Mouse (Mus musculus) embryonic facial prominence, embryonic 13.5 days (tissue): ENCODE measurements around the gene Vmn1r215. TPM values are rescaled to one million over a fixed set of nuclear protein-coding genes. Genes with fewer than 3 reads are reported as not detected.
"Not testable (repeated sequence)": the region's sequence is repeated elsewhere in the genome, so short reads cannot be mapped to it uniquely, and the experiment has no call there.

Experiments
- ATAC-seq: fragments of 200-750 bp; cut with Nextera tagmentation; 2 replicates; pipeline ENCODE4 v1.8.0; 2017; ENCODE audit warnings: low read depth; ENCODE audit not compliant: insufficient number of reproducible peaks, insufficient read depth, low FRiP score, low TSS enrichment
- H3K27ac ChIP-seq: fragments of 300-500 bp; sonication (generic); 2 replicates; pipeline ENCODE4 v1.5.1; 2015; ENCODE audit warnings: moderate library complexity, mild to moderate bottlenecking, inconsistent platforms
- H3K27me3 ChIP-seq: fragments of 300-500 bp; sonication (generic); 2 replicates; pipeline ENCODE4 v1.6.1; 2015; ENCODE audit warnings: mild to moderate bottlenecking, inconsistent platforms
- H3K36me3 ChIP-seq: fragments of 300-500 bp; sonication (generic); 2 replicates; pipeline ENCODE4 v1.6.1; 2015; ENCODE audit warnings: mild to moderate bottlenecking, inconsistent platforms
- H3K4me1 ChIP-seq: fragments of 300-500 bp; sonication (generic); 2 replicates; pipeline ENCODE4 v1.6.1; 2015; ENCODE audit warnings: inconsistent platforms
- H3K4me2 ChIP-seq: fragments of 300-500 bp; sonication (generic); 2 replicates; pipeline ENCODE4 v1.6.1; 2015; ENCODE audit warnings: moderate library complexity, mild to moderate bottlenecking, inconsistent platforms
- H3K4me3 ChIP-seq: fragments of 300-500 bp; sonication (generic); 2 replicates; pipeline ENCODE4 v1.5.1; 2015; ENCODE audit warnings: mild to moderate bottlenecking, inconsistent platforms
- H3K9ac ChIP-seq: fragments of 300-500 bp; sonication (generic); 2 replicates; pipeline ENCODE4 v1.6.1; 2015; ENCODE audit warnings: mild to moderate bottlenecking, inconsistent platforms
- H3K9me3 ChIP-seq: fragments of 300-500 bp; sonication (generic); 2 replicates; pipeline ENCODE4 v1.6.1; 2016; ENCODE audit warnings: inconsistent platforms
- WGBS: fragments of 180-500 bp; shearing (Covaris S2); methylation state at CpG from one replicate; pipeline ENCODE4 v1.1.7; 2015; ENCODE audit warnings: mixed read lengths; 5-methylcytosine and 5-hydroxymethylcytosine counted together
- polyA plus RNA-seq: library from polyadenylated mRNA; unstranded; fragments of >200 nt; fragmentation: Nextera tagmentation; extraction: Ambion mirVana; gene quantifications from 2 replicates; pipeline ENCODE4 v1.2.1, GENCODE M21; 2015

The Vmn1r215 gene
- not detected in 2 replicates for polyA plus RNA-seq

DNA sequence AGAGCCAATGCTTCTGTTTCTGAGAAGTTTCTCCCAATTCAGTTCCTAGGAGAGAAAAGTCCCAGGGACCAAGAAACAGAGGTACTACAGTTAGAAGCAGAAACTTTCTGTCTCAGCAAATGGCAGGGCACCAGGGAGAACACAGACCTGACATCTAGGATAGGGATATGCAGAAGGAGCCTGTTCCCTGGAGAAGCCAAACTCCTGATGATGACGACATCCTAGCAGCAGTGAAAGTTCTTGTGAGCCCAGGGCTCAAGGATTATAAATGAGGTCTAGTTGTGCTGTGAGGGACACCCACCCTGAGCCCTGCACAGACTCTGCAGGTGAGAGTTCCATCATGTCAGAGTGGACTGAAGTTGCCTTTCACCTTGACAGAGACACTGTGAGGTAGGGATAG lies at the start of gene Vmn1r215:
Gene Vmn1r215, plus strand, starts transcription at position 301 of the 400 bp plus-strand sequence.
- Histone ChIP-seq H3K9me3 (no peaks in the 10 kb centered on the region), H3K4me1 (no peaks in the 10 kb centered on the region), H3K4me3 (no peak within 1 kb of the TSS), H3K4me2 (no peak within 1 kb of the TSS), H3K36me3 (no peaks in the 10 kb centered on the region), H3K9ac (no peak within 1 kb of the TSS), H3K27ac (no peak within 1 kb of the TSS), H3K27me3 (no peaks in the 10 kb centered on the region)
- ATAC-seq, result no peak
- 73% methylated on average over 1 of the region's 1 CpGs for WGBS

DNA sequence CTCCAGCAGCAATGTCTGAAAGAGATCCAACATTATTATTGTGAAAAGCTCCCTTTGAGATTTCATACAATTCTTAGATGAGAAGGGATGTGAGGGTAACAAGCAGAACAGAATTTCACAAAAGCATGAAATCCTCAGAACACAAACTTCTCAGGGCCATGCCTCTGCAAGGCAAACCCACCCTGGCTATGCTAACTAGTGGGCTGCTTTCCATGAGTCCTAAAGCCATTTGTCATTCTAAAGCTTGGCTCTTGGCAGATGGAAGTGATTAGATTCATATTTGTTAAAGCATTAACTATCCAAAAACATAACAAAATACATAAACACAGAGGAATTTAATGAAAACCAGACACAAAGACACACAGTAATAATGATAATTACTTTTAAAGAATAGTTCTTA lies 49.7 kb upstream of the Vmn1r215 start:
- Histone ChIP-seq H3K36me3 (no peaks in the 10 kb centered on the region), H3K9ac (no peak overlapping the region), H3K4me3 (no peak overlapping the region), H3K27me3 (no peaks in the 10 kb centered on the region), H3K9me3 (no peaks in the 10 kb centered on the region), H3K27ac (no peak overlapping the region), H3K4me1 (no peaks in the 10 kb centered on the region), H3K4me2 (no peak overlapping the region)
- no peak for ATAC-seq

DNA sequence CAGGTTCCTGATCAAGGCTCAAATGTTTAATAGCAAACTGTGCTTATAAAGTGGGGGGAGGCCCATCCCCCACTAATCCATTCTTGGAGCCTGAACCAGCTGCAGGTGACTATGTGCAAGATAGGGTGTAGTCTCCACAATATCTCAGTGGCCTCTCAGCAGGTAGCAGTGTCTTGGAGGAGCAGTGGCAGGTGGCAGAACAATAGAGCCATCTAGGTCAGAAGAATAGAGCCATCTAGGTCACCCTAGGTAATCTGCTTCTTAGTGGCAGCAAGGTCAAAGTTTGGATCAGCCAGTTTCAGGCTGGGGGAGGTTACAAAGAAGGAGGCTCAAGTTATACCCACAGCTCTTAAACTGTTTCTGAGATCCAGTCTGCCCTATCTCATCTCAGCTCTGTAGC lies 43.0 kb upstream of the Vmn1r215 start:
- Histone ChIP-seq H3K4me3 (no peak overlapping the region), H3K4me1 (no peaks in the 10 kb centered on the region), H3K9ac (no peak overlapping the region), H3K27me3 (no peaks in the 10 kb centered on the region), H3K27ac (no peak overlapping the region), H3K36me3 (no peaks in the 10 kb centered on the region), H3K9me3 (no peaks in the 10 kb centered on the region), H3K4me2 (no peak overlapping the region)
- ATAC-seq, result no peak

DNA sequence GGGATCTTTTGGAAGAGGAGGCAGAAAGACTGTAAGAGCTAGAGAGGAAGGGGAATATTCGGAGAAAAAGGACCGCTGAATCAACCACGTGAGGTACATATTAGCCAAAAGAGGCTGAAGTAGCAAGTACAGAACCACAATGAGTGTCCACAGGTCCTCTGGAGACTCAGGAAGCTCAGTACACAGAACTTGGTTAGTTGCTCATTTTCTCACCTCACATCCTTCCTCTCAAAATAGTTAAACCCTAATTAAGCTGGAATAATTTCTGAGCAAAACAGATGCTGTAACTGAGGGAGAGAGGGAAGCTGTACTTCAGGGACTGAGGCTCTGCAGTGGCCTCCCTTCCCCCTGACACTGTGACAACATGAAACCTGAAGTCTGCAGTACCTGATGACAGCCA lies 37.7 kb upstream of the Vmn1r215 start, which contains the start of gene Vmn1r214:
Gene Vmn1r214, plus strand, starts transcription at position 301 of the 400 bp plus-strand sequence.
- H3K27ac ChIP-seq, result no peak within 1 kb of the TSS
- no peak for ATAC-seq
- WGBS, result 88% methylated on average over 3 of the region's 3 CpGs
- no peaks in the 10 kb centered on the region for H3K27me3 ChIP-seq
- H3K4me3 ChIP-seq, result no peak within 1 kb of the TSS
- no peaks in the 10 kb centered on the region for H3K36me3 ChIP-seq
- H3K4me2 ChIP-seq, result no peak within 1 kb of the TSS
- H3K4me1 ChIP-seq, result no peaks in the 10 kb centered on the region
- no peak within 1 kb of the TSS for H3K9ac ChIP-seq
- H3K9me3 ChIP-seq, result no peaks in the 10 kb centered on the region

DNA sequence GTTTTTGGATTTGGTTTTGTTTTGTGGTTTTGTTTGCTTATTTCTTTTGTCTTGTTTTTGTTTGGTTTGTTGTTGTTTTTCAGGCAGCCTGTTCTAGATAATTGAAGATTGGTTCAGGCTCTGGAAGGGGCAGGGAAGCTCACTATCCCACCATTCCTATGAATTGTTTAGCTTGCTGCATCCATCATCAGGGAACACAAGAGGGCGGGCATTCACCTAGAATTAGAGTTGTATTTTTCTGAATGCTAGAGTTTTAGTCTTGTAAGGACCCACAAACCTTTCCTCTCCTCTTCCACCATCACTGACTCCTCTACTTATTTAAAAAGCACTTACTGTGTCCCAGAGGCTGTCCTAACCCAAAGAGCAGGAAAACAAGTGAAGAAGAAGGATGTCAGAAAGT lies 10.0 kb upstream of the Vmn1r215 start:
- Histone ChIP-seq H3K4me2 (no peak overlapping the region), H3K9me3 (no peaks in the 10 kb centered on the region), H3K9ac (no peak overlapping the region), H3K4me3 (no peak overlapping the region), H3K27ac (no peak overlapping the region), H3K4me1 (no peaks in the 10 kb centered on the region), H3K36me3 (no peaks in the 10 kb centered on the region), H3K27me3 (no peaks in the 10 kb centered on the region)
- no peak for ATAC-seq
- 48% methylated on average over 1 of the region's 1 CpGs for WGBS

DNA sequence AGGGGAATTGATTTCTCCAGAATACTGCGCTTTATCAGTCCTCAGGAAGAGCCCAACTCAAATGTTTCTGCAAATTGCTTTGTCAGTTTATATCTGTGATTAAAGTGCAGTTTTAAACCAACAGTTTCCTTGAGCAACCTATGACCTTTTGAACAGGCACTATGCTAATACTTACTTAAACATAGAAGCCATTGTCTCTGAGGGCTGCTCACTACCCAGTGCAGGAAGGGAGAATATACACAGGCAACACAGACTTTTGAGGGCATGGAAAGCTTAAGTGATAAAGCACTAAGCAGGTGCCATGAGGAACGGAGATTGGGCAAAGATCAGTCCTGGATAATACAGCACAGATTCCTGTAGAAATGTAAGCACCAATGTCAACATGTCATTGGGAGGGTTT lies 1.5 kb downstream of the Vmn1r215 start:
- no peak overlapping the region for H3K27ac ChIP-seq
- H3K36me3 ChIP-seq, result no peaks in the 10 kb centered on the region
- 81% methylated on average over 2 of the region's 2 CpGs for WGBS
- H3K27me3 ChIP-seq, result no peaks in the 10 kb centered on the region
- no peak for ATAC-seq
- H3K9ac ChIP-seq, result no peak overlapping the region
- no peaks in the 10 kb centered on the region for H3K4me1 ChIP-seq
- no peak overlapping the region for H3K4me2 ChIP-seq
- H3K4me3 ChIP-seq, result no peak overlapping the region
- no peaks in the 10 kb centered on the region for H3K9me3 ChIP-seq

DNA sequence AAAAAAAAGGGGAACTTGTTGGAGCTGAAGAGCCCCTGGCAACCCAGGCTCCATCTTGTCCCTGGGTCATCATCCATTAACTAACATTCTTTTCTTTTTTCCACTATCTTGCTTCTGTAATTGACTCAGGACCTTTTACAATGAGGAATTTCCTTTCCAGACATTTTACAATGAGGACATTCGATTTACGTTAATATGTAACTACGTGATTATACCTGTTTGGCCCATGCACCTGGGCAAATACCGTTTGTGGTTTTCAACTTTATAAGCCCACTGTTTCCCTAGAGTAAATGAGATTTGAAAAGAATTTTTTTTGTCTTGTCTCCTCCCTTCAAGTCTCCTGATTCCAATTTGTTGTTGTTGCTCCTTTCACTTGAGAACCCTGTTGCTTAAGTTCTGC lies 26.6 kb downstream of the Vmn1r215 start:
- ATAC-seq, result no peak
- WGBS, result 88% methylated on average over 4 of the region's 4 CpGs

DNA sequence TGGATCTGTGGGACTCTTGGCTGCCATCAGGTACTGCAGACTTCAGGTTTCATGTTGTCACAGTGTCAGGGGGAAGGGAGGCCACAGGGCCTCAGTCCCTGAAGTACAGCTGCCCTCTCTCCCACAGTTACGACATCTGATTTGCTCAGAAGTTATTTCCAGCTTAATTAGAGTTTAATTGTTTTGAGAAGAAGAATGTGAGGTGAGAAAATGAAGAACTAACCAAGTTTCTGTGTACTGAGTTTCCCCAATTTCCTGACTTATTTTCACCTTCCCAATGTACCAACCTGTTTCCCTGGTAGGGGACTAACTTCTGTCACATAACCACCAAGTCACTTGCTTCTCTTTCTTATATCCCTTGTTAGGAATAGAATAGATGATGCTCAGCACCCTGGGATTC lies 50.3 kb downstream of the Vmn1r215 start, which contains the start of gene Vmn1r217:
Gene Vmn1r217, minus strand, starts transcription at position 101 of the 400 bp plus-strand sequence.
- not testable (repeated sequence) for H3K36me3 ChIP-seq, H3K4me3 ChIP-seq, H3K9ac ChIP-seq, H3K4me2 ChIP-seq, H3K4me1 ChIP-seq, ATAC-seq, H3K27me3 ChIP-seq, H3K9me3 ChIP-seq, H3K27ac ChIP-seq
- 68% methylated on average over 1 of the region's 1 CpGs for WGBS

More for the DNA sequence above, 26.6 kb downstream of the Vmn1r215 start:
- Histone ChIP-seq H3K27me3 (no peaks in the 10 kb centered on the region), H3K9ac (no peak overlapping the region), H3K4me1 (no peaks in the 10 kb centered on the region), H3K4me3 (no peak overlapping the region), H3K9me3 (no peaks in the 10 kb centered on the region), H3K4me2 (no peak overlapping the region), H3K27ac (no peak overlapping the region), H3K36me3 (no peaks in the 10 kb centered on the region)

DNA sequence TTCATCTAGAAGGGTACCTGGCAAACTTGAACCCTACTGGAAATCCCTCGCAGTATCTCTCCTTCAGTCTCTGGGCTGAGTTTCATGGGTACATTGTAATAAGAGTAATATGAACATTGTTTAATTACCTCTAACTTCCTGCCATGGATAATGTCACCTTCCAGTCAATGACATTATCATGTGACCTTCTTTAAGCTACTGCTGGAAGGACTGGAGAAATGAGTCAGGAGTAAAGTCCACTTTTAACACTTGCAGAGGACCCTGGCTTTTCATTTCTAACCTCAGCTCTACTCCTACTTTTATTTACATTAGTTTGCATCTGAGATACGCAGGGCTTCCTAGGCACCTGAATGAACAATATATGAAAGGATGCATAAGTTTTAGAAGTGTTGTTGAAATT lies 52.8 kb downstream of the Vmn1r215 start:
- no peaks in the 10 kb centered on the region for H3K27me3 ChIP-seq
- no peaks in the 10 kb centered on the region for H3K4me1 ChIP-seq
- H3K9me3 ChIP-seq, result no peaks in the 10 kb centered on the region
- H3K36me3 ChIP-seq, result no peaks in the 10 kb centered on the region
- ATAC-seq, result no peak
- no peak overlapping the region for H3K27ac ChIP-seq
- H3K4me3 ChIP-seq, result no peak overlapping the region
- 88% methylated on average over 2 of the region's 2 CpGs for WGBS
- H3K9ac ChIP-seq, result no peak overlapping the region
- no peak overlapping the region for H3K4me2 ChIP-seq

Other genes starting within 250 kb of the Vmn1r215 start
- gene Vmn1r210, start 236.7 kb upstream of the Vmn1r215 start, polyA plus RNA-seq, result not detected in 2 replicates
- not detected in 2 replicates for gene Vmn1r211, start 210.5 kb upstream of the Vmn1r215 start, polyA plus RNA-seq
- not detected in 2 replicates for gene Vmn1r212, start 183.8 kb upstream of the Vmn1r215 start, polyA plus RNA-seq
- gene Vmn1r213, start 60.4 kb upstream of the Vmn1r215 start, polyA plus RNA-seq, result not detected in 2 replicates
- not detected in 2 replicates for gene Vmn1r214, start 37.6 kb upstream of the Vmn1r215 start, polyA plus RNA-seq
- gene Vmn1r217, start 50.2 kb downstream of the Vmn1r215 start, polyA plus RNA-seq, result not detected in 2 replicates
- not detected in 2 replicates for gene Vmn1r218, start 65.1 kb downstream of the Vmn1r215 start, polyA plus RNA-seq
- gene Vmn1r219, start 91.3 kb downstream of the Vmn1r215 start, polyA plus RNA-seq, result not detected in 2 replicates
- gene Vmn1r220, start 120.0 kb downstream of the Vmn1r215 start, polyA plus RNA-seq, result not detected in 2 replicates
- gene Vmn1r221, start 146.1 kb downstream of the Vmn1r215 start, polyA plus RNA-seq, result not detected in 2 replicates
- gene Vmn1r222, start 167.9 kb downstream of the Vmn1r215 start, polyA plus RNA-seq, result not detected in 2 replicates
- not detected in 2 replicates for gene Vmn1r223, start 179.1 kb downstream of the Vmn1r215 start, polyA plus RNA-seq